Mouse (Mus musculus): ENCODE data around the gene Ttll5. TPM values are rescaled to one million over a fixed set of nuclear protein-coding genes. Genes with fewer than 3 reads are reported as not detected.

Gene Ttll5
- polyA plus RNA-seq, 2 experiments from 2014 or later = 8.3 to 10.4 TPM

- no peak for ATAC-seq
Measured at GRCm38 (mm10) chr12:86106086-86106485, 281.6 kb downstream of the Ttll5 start.

GRCm38 (mm10) chr12:86107645-86108044 is 283.2 kb downstream of the Ttll5 start:
- ATAC-seq = no peak

GRCm38 (mm10) chr12:86109531-86109930 is 285.1 kb downstream of the Ttll5 start:
- ATAC-seq = no peak

GRCm38 (mm10) chr12:86110637-86111036 is 286.2 kb downstream of the Ttll5 start:
- ATAC-seq = no peak

Other genes with a start within 250 kb of the Ttll5 start
- gene Jdp2, start 225.6 kb upstream of the Ttll5 start, polyA plus RNA-seq (2017; shearing (Covaris generic)) = not detected
- gene Batf, start 138.0 kb upstream of the Ttll5 start, polyA plus RNA-seq (2017; shearing (Covaris generic)) = 100 to 1,000 TPM; 156 to 205 TPM
- gene Flvcr2, start 78.1 kb upstream of the Ttll5 start, polyA plus RNA-seq (2017; shearing (Covaris generic)) = under 1 TPM; 0.48 to 0.60 TPM
- gene Erg28, start 109 bp upstream of the Ttll5 start, polyA plus RNA-seq (2017; shearing (Covaris generic)) = 100 to 1,000 TPM; 149 to 162 TPM